Mouse (Mus musculus) adrenal gland, postnatal 25 days (tissue): ENCODE results near the gene 1700001O22Rik. TPM values are rescaled to one million over a fixed set of nuclear protein-coding genes. Genes with fewer than 3 reads are reported as not detected.

Experiments used
- DNase-seq: peaks from one replicate; pipeline ENCODE4 v3.0.0; 2021; ENCODE audit warnings: mixed read lengths
- total RNA-seq: library from RNA; stranded (reverse); gene quantifications from 2 replicates; pipeline ENCODE4 v1.2.3, GENCODE M21; 2021

Gene 1700001O22Rik
- total RNA-seq, 1 experiment from 2014 or later: 5.0 TPM

DNA sequence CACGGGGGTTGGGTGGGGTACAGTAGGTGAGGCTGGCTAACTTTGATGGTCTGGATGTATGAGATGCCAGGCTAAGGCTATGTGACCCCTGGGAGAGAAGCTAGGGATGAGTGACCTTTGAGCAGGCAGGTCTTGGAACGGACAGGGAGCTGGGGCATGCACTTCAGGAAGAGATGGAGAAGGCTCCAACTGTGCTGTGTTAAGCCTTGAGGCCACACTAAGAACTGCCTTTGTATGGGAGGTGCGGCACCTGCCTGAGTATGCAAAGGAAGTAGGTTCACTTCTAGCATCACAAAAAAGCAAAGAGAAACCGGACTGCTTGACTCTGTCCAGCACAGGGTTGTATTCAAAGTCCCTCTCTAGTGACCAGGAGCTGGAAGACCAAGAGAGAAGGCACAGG lies 25.2 kb downstream of the 1700001O22Rik start:
- no peak for DNase-seq

DNA sequence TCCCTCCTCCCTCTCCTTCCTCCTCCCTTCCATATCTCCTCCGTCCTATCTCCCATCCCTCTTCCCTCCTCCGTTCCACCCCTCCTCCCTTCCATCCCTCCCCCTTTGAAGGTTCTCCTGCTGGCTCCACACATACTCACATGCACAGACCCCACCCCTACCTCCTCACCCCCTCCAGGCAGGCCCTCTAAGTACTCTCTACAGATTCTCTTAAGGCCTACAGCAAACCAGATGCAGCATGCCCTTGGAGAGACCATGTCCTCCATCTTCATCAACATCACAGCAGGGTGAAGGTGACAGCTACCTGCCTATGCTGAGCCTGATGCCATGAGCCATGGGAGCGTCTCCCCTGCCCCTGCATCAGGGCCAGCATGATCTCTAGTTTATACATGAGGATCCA lies 26.2 kb downstream of the 1700001O22Rik start:
- DNase-seq: no peak

DNA sequence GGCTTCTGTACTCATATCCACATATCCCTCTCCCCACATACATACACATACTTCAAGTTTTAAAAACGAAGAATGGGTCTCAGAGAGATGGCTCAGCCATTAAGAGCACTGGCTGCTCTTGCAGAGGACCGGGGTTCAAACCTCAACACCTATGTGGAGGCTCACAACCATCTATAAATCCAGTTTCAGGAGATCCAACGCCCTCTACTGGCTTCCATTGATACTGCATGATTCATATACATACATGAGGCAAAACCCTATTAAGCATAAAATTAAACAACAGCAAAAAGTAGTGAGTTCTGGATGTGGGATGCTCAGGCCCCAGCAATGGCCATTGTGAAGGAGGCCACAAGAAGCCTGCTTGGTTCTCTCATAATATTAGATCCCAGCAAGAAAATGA lies 27.5 kb downstream of the 1700001O22Rik start:
- no peak for DNase-seq

DNA sequence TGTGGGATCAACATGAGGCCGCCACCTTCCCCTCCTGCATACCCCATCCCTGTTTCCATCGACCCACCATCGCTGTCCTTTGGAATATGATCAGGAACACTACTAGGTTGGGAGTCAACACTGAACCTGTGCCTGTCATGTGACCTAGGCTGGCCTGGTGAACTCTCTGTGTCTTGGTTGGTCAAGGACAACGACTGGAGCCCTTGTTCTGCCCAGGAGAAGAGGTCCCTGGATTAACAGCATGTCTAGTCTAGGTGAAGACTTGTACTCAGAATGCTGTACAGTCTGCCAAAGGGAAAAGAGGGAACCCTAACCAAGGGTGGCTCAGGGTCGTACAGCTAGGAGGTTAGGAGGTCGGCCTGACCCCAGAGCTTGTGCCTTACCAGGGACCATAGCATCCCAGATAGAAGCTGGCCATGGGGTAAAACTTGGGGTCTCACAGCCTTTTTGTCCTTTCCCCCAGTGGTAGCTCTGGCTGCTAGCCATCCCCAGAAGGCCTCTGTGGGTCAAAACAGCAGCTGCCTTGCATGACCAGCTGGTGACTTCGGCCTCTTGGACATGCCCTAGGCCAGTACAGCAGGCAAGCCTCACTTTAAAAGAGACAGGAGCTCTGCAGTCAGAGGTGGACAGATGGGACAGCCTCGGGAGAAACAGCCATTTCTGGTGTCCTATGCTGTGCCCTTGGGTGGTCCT lies 30.0 kb downstream of the 1700001O22Rik start:
- no peak for DNase-seq

DNA sequence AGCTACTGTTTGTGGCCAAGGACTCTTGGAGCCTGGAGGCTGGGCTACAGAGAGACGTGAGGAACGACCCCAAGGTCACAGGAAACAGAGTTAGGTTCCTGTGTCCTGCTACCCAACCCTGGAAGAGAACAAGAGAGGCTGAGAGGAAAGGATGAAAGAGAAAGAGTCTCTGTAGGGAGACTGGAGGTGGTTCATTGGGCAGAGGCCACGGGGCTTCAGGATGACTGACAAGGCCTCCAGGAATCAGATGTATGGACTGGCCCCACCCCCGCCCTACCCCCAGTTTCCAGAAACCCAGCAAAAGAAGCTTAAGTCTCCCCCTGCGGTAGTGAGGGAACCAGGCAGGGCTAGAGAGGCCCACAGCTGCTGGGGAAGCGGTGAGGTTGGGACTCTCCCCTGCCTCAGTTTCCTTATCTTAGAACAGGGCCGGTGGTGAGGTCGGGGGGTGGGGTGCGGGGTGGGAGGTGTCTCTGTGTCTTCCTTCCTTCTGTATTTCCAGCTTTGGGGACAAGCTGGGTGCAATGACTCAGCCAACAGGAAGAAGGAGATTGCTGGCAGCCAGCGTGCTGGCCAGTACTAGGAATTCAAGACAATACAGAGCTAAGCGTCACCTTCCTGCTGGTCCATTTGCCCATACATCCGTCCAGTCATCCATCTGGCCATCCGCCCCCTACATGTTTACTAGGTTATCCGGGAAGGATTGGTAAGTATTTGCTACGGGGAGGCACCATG lies 30.7 kb downstream of the 1700001O22Rik start:
- peak; percentile 21 for DNase-seq

DNA sequence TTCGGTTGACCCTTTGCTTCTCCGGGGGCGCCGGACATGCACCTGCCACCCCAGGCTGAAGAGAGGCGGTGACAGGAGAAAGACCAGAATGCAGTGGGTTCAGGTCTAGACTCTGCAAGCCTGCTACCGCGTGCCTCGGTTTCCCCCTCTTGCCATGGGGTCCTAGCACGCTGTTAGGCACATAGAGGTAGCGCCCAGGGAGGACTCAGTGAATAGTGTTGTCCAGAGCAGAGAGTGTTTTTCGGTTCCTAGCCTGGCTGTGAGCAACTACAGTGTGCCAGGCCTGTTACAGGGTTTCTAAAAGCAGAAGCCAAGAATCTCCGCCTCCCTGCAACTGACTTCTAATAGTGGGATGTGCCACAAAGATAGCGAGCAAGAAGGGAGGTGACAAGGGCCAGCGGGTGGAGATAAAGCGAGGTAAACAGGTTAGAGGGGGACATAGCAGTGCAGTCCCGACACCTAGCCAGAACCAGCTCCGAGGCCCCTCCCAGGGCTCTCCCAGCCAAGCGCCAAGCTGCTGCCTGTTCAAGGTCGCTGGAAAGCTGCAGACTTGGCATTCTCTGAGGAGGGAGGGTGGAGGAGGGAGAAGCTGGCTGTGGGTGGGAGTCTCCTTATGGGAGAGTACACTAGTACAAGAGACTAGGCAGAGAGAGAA lies 31.5 kb downstream of the 1700001O22Rik start:
- DNase-seq: peak; percentile 83

DNA sequence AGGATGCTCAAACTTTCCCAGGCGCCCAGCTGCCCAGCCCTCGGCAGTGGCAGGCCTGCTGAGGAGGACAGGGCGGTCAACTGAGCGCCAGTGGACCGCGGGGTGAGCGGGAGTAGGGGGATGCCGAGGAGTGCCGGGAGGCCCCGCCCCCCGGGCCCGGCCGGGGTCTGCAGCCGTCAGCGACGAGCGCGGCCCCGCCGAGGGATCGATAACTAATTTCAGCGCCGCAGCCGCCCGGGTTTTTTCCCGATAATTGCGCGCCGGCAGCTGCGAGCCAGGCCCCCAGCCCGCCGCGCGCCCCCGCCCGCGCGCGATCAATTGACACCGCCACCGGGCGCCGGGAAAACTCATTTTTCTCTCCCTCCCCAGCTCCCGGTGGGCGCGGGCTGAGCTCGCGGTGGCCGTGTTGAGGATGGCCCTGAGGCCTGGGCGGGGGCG lies 32.1 kb downstream of the 1700001O22Rik start:
- peak; percentile 30 for DNase-seq

DNA sequence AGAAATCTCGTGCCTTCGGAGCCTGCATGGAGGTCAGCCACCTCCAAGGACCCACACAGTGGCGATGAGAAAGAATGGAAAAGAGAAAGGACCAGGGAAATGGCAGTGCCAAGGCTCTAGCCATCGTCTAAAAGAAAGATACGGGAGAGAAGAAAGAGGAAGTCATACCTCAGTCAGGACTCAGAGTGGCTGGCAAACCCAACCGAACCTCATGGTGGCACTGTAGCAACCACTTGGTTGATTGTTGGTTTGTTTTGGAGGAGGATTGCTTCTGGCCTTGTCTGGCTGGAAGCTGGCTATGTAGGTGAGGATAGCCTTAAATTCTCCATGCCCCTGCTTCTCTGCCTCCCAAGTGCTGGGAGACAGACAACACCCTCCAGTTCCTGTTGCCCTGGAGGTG lies 34.3 kb downstream of the 1700001O22Rik start:
- peak; percentile 38 for DNase-seq

DNA sequence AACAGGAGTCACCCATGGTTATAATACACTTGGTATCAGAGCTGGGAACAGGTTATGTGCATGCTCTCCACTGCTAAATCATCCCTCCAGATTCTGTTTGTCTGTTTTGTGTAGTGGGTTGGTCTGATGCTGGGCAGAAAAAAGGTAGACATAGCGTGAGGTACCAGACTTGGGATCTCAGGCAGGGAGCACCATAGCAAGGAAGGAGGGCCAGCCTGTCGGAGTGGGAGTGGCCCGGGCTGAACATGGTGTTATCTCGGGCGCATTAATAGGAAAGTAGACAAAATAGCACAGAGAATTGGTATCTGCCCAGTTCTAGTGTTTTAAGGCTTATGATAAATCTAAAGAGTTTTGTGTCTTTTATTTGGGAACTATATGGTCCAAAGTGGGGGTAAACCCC lies 34.9 kb downstream of the 1700001O22Rik start:
- DNase-seq: no peak

DNA sequence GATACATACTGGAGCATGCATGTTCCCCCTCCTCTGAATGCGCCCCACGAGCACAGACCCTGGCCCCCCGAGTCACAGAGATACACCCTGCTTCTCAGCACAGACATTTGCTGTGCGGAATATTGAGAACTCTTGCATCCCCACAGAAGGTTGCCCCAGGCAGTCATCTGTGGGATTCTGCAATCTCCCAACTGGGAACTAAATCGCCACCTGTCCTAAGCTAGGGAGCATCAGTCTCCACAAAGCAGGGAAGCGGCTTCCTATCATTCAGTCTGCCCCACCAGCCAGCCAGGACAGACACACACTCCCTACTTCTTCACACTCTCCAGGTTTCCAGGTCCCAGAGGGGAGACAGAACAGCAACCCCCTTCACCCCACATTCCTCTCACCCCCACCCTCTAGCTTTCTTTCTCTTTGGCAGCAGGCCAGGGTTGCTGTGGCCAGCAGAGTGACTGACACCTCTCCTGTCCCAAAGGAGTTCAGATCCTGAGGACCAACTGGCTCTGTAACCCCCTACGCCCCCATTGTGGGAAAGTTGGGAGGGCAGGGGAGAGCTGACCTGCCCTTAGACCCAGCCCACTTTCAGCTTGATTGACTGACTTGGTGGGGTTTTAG lies 35.7 kb downstream of the 1700001O22Rik start:
- DNase-seq: no peak

DNA sequence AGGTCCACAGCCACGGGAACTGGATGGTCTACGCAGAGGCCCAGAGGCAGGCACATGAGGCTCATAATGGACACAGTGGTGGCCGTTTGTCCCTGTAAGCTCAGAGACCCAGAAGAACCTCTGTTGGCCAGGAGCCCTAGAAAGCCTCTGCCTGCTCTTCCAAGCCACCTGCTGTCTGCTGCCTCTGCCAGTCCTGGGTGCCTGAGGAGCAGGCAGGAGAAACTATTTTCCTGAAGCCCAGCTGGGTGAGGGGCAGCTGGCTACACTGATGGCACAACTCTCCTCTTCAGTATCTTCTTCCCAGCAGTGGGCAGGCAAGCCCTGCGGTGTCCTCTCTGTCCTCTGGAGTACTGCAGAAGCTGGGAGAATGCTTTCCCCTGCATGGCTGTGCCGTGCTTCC lies 37.0 kb downstream of the 1700001O22Rik start:
- no peak for DNase-seq

DNA sequence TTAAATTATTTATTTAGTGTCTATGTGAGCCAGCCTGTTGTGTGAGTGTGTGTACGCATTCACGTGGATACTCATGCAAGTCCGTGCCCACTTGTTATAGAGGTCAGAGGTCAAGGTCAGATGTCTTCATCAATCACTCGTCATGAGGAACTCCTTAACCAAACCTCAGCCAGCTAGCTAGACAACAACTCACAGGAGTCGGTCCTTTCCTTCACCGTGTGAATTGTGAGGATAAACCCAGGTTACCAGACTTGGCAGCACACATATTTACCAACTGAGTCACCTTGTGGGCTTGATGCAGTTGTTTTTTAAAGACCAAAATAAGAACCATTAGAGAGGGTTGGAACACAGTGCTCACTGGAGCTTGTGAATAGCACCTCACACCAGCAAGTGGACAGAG lies 42.8 kb downstream of the 1700001O22Rik start:
- no peak for DNase-seq

DNA sequence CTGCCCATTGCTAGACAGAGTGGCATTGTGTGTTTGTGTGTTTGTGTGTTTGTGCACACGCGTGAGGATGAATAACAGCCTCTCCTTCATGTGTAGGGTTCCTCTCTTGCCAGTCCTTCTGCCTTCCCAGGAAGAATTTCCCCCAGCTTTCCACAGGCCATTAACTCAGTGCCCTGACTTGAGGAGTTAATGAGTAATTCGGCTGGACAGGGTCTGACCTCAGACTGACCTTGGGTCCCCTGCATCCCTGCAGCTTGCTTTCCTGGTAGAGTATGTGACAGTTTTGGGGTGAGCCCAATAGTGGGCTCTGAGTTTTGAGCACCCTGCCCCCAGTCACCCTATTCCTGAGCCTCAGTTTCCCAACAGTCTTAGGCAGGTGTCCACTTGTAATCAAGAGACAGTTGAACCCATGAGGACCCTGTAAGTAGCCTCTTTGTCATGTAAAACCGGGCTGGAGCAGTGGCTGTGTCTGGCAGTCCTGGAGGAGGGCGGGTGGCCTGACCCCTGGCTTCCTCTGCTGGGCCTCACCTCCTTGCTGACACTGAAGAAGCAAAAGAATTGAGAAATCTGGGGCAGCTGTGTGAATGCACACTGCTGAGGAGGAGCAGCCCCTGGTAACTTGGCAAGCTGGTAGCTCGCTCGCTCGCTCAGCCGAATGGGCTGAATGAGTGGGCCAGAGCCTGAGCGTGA lies 43.5 kb downstream of the 1700001O22Rik start:
- no peak for DNase-seq

DNA sequence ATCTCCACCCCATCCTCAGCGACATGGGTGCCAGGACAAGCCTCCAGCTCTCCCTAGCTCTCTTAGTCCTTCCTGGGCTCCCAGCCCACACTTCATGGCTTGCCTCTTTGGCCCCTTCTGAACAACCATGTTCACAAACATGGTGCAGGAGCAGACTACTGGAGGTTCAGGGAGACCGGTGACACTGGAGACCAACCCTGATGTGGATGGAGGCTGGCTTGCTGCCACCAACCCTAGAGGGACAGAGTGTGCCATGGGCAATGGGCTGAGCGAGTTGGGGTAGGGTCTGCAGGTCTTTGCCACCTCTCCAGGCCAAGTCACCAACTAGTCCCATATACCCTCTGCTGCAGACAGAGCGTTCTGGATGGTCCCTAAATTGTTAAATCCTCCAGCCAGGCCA lies 44.0 kb downstream of the 1700001O22Rik start:
- DNase-seq: no peak

DNA sequence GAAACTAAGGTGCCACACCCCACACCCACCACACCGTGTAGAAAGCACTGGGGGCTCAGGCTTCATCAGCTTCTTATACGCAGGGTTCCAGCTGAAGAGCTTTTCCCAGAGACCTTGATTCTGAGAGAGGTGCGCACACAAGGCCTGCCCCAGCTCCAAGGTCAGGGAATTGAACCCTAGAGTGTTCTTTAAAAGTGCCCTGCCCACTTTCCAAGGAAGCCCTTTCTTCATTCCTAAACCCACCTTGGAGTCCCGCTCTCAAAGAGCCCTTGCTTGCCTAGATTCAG lies 44.4 kb downstream of the 1700001O22Rik start:
- no peak for DNase-seq

DNA sequence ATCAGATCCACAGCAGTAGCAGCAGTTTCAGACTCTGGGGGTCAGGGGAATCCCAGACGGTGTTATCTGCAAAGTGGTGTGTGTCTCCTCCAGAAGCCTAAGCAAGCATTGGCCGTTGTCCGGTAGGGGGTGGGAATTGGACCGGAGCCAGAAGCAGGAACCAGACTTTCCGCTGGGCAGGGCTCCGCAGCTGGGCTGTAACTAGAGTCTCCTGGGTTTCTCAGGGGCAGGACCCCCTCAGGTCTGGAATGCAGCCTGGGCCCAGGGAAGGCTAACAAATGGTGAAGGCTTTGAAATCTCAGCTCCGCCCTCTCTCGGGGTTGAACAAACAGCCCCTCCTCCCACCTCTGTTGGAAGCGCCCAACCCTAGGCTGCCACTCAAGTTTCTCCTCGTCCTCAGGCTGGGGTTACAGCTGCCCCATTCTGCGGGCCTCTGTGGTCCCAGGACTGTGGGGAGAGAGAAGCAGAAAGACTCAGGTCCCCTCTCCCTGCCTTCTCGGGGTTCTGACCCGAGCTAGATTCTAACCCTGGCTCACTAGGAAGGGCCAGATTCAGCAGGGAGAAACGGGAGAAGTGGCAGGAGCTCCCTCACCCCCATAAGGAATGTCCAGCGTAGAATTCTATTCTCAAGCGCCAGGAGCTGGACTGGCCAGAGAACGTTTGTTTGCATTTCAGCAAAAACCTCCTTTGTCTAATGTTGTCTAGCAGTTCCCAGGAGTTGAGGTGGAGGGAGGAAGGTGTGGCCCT lies 44.9 kb downstream of the 1700001O22Rik start:
- DNase-seq: peak; percentile 87

DNA sequence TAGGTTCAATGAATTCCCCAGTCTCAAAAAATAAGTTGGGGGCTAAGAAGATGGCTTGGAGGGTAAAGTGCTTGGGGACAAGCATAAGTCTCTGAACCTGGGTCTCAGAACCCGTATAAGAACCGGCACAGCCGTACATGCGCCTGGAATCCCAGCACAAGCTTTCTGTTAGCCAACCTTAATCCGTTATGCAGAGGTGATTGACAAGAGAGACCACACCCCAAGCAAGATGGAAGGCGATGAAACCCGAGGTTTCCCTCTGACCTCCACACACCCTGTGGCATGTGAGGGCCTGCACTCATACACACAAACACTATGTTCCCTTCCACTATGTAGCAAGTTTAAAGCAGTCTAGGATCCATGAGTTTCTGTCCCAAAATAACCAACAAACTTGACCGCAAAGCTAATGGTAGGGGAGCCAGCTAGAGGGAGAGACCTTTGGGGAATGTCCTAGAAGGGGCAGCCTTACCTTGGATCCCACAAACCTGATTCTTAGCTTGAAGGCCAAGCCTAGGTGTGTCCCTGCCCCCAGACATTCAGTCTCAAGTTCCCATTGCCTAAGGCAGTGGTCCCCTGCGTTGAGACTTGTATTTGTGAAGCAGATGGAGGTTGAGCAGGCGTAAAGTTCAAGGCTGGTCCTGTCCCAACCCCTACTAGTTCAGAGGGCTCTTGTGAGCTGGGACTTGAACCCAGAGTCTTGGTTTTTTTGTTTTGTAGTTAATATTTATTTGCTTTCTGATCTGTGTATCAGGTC lies 46.3 kb downstream of the 1700001O22Rik start:
- no peak for DNase-seq

DNA sequence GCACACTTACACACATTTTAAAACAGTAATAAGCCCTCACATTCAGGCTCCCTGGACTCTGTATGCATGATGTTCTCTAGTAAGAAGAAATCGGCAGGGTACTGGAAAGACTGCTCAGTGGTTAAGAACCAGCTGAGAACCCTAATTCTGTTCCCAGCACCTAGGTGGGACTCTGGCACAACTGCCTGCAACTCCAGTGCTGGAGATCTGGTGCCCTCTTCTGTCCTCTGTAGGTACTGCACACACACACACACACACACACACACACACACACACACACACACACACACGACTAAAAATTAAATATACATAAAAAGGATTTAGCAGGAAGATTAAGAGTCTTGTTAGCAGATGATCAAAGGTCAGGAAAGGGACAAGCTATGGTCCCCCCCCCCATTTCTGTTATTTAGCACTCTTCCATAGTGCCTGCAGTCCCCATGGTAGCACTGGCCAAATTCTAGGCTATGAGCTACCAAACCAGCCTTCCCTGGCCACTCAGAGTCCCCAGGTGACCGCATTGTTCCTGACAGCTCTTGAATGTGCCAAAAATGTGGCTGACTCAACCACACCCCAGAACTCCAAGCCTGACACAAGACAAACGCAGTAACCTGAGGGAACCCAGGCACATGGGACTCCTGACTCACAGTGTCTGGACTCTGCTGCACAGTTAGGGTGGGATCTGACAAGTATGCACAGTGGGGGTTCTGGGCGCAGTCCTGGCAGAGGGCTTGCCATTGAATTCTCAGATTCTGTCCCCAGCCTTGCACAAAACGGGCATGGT lies 47.3 kb downstream of the 1700001O22Rik start:
- DNase-seq: no peak

DNA sequence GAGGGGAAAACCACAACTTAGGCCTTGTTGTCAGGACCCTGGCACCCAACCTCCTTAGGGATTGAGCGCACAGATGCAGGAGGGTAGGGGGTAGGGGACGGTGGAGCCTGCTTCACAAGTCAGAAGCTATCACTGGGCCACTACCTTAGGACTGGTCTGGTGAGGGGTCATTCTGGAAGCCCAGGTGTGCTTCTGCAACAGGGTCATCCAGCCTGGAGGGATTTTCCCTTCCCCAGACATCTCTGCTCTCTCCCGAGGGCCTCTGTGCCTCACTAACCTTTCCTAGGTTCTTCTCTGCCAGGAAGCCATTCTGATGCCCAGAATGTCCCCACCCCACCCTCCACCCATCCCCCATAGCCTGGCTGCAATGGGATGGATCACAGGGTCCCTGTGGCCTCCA lies 48.6 kb downstream of the 1700001O22Rik start:
- DNase-seq: no peak

DNA sequence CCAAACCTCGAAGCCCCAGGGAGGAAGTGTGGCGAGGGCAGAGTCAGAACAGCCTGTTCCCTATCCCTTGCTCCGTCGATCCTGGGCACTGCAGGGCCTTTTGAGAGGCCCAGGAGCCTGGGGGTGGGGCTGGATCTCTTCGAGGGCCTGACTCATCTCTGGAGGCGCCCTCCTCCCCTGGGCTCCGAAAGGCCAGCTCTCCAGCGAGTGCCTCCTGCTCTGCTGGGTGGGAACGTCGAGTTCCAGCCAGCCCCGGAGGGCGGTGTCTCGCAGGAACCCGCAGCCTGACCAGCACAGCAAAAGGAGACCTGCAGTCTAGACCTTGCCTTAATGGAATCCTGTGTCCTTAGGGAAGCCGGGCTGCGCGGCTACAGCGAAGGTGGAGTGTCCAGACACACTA lies 50.2 kb downstream of the 1700001O22Rik start:
- DNase-seq: peak; percentile 85
